8 mouse cellular contexts compared by ENCODE assay signal in the genomic region with DNA sequence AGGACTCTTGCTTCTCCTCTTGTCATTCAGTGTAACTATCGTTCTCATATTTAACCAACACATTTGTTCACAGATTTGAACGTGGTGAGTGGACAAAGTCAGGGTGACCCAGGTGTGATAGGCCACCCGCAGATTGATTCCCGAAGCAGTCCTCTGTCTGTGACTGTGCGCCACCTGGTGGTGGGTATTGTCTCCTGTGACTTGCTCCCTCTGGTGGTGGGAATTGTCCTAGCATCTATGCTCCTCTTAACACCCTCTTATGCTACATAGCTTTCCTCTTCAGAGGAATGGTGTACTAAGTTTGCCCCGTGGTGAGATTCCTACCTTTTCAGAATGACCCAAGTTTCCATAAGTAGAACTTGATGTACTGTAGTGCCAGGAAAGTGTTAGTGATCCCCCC. TPM values are rescaled to one million over a fixed set of nuclear protein-coding genes. Genes with fewer than 3 reads are reported as not detected.
A peak's percentile ranks its signal among the peaks of the same experiment; 100 is the strongest.
DNase-seq lines count a peak whose midpoint lies in the region; ATAC-seq and TF ChIP-seq lines count a peak whose summit lies in the region.

No protein-coding gene starts in this region.

- no peak overlapping the region for H3K4me2 ChIP-seq in liver, postnatal 0 days (ENCODE audit: low read depth, low read length)

- H3K27me3 ChIP-seq in E14TG2a.4 (ENCODE audit: insufficient read depth, low read length): peaks cover 8% of the 10 kb centered on the region
- H3K27me3 ChIP-seq in liver, postnatal 0 days (ENCODE audit: insufficient read depth, low read length): peaks cover 7% of the 10 kb centered on the region

- peak; percentile 92 for TF ChIP-seq CTCF in E14TG2a.4 (conservative IDR thresholded peaks at IDR 0.05; ENCODE audit: low read length)
- peak; percentile 100 for TF ChIP-seq CTCF in liver, postnatal 0 days (IDR thresholded peaks at IDR 0.05; ENCODE audit: low read depth)

- 0 out of 2 replicates have a peak, but pooled peaks have one; percentile 23 for ATAC-seq in liver, postnatal 0 days

- H3K4me3 ChIP-seq in E14TG2a.4 (replicated peaks; ENCODE audit: low read length): no peak overlapping the region
- H3K4me3 ChIP-seq in liver, postnatal 0 days (ENCODE audit: low read depth, low read length): no peak overlapping the region

- no peak for TF ChIP-seq EP300 in liver, postnatal 0 days (IDR thresholded peaks at IDR 0.05; ENCODE audit: low read depth)

- H3K27ac ChIP-seq in liver, postnatal 0 days (ENCODE audit: low read depth): no peak overlapping the region

- WGBS in liver, postnatal 0 days (ENCODE audit: insufficient replicate concordance): 26% methylated on average over 6 of the region's 6 CpGs

- DNase-seq in 3134 (ENCODE audit: extremely low read depth, insufficient read length, low spot score): peak; percentile 27
- DNase-seq in c-Kit-positive CD71-positive TER-119-negative erythroid progenitor cells, embryonic 14.5 days (ENCODE audit: low read depth): peak; percentile 60
- DNase-seq in frontal cortex, postnatal 14 days (ENCODE audit: low spot score in 2 of 2): peak; percentile 67 to 87
- peak; percentile 87 for DNase-seq in kidney, postnatal 14 days
- DNase-seq in liver, postnatal 0 days: peak; percentile 86
- peak; percentile 92 to 95 for DNase-seq in right cerebral cortex, adult 2 months (ENCODE audit: low spot score in 2 of 2)
- peak; percentile 62 for DNase-seq in urinary bladder, postnatal 10 days (ENCODE audit: low spot score)

- no peaks in the 10 kb centered on the region for H3K9me3 ChIP-seq in E14TG2a.4 (ENCODE audit: low read length)
- no peaks in the 10 kb centered on the region for H3K9me3 ChIP-seq in liver, postnatal 0 days (ENCODE audit: low read length)

- peaks cover 13% of the 10 kb centered on the region for H3K4me1 ChIP-seq in E14TG2a.4 (replicated peaks; ENCODE audit: low read depth, low read length)
- H3K4me1 ChIP-seq in liver, postnatal 0 days (ENCODE audit: insufficient read depth): 0 out of 2 replicates have a peak, but pooled peaks cover 1% of the 10 kb centered on the region

- H3K9ac ChIP-seq in liver, postnatal 0 days (replicated peaks): no peak overlapping the region

- H3K36me3 ChIP-seq in E14TG2a.4 (ENCODE audit: insufficient read depth, low read length): no peaks in the 10 kb centered on the region
- no peaks in the 10 kb centered on the region for H3K36me3 ChIP-seq in liver, postnatal 0 days (replicated peaks; ENCODE audit: insufficient read depth, low read length)

RNA-seq across cellular contexts. Expression of a gene that starts 4.7 kb away (rescaled TPM):
- polyA plus RNA-seq in liver, postnatal 0 days (2015; fragmentation: Nextera tagmentation; extraction: Ambion mirVana): 0.90 and 0.96 TPM in 2 replicates

RNA-seq across cellular contexts. Expression of a gene that starts 45.3 kb away (rescaled TPM):
- 28.1 and 30.5 TPM in 2 replicates for polyA plus RNA-seq in liver, postnatal 0 days (2015; fragmentation: Nextera tagmentation; extraction: Ambion mirVana)

Comparison
In these comparisons a context has a peak if more than half of its experiments do, and no peak if none do; other contexts are left out.
1. DNase-seq: peak in every context shown above with its lines; median percentile 94 in right cerebral cortex, adult 2 months; 87 in kidney, postnatal 14 days; 86 in liver, postnatal 0 days; 77 in frontal cortex, postnatal 14 days; 62 in urinary bladder, postnatal 10 days; 60 in c-Kit-positive CD71-positive TER-119-negative erythroid progenitor cells, embryonic 14.5 days; 27 in 3134.